Mouse (Mus musculus): ENCODE measurements around the gene Usp46.

Gene Usp46

GRCm38 (mm10) chr5:74067831-74068713, at the start of gene Usp46:
Gene Usp46, minus strand, starts transcription at chr5:74068431.
- DNase-seq (ENCODE audit: low read depth, low spot score), result peak; percentile 77

GRCm38 (mm10) chr5:74113961-74114689, 45.9 kb upstream of the Usp46 start:
- no peak for DNase-seq (ENCODE audit: low read depth, low spot score)

GRCm38 (mm10) chr5:74105445-74105844, 37.2 kb upstream of the Usp46 start:
- DNase-seq (ENCODE audit: low read depth, low spot score), result peak; percentile 35

GRCm38 (mm10) chr5:74101761-74102160, 33.5 kb upstream of the Usp46 start:
- DNase-seq (ENCODE audit: low read depth, low spot score), result no peak

- DNase-seq (ENCODE audit: low read depth, low spot score), result no peak
Measured at GRCm38 (mm10) chr5:74099046-74099445, 30.8 kb upstream of the Usp46 start.

- no peak for DNase-seq (ENCODE audit: low read depth, low spot score)
Measured at GRCm38 (mm10) chr5:74097854-74098220, 29.6 kb upstream of the Usp46 start.

GRCm38 (mm10) chr5:74097116-74097853, 29.1 kb upstream of the Usp46 start:
- no peak for DNase-seq (ENCODE audit: low read depth, low spot score)

- DNase-seq (ENCODE audit: low read depth, low spot score), result no peak
Measured at GRCm38 (mm10) chr5:74096060-74096459, 27.8 kb upstream of the Usp46 start.

- DNase-seq (ENCODE audit: low read depth, low spot score), result no peak
Measured at GRCm38 (mm10) chr5:74095611-74096010, 27.4 kb upstream of the Usp46 start.

- DNase-seq (ENCODE audit: low read depth, low spot score), result no peak
Measured at GRCm38 (mm10) chr5:74094841-74095437, 26.7 kb upstream of the Usp46 start.

GRCm38 (mm10) chr5:74093556-74094428, 25.6 kb upstream of the Usp46 start:
- DNase-seq (ENCODE audit: low read depth, low spot score), result no peak

- peak; percentile 96 for DNase-seq (ENCODE audit: low read depth, low spot score)
Measured at GRCm38 (mm10) chr5:74092833-74093555, 24.8 kb upstream of the Usp46 start.

GRCm38 (mm10) chr5:74092481-74092832, 24.2 kb upstream of the Usp46 start:
- DNase-seq (ENCODE audit: low read depth, low spot score), result no peak

GRCm38 (mm10) chr5:74089643-74090042, 21.4 kb upstream of the Usp46 start:
- DNase-seq (ENCODE audit: low read depth, low spot score), result no peak

- no peak for DNase-seq (ENCODE audit: low read depth, low spot score)
Measured at GRCm38 (mm10) chr5:74081756-74082155, 13.5 kb upstream of the Usp46 start.

- no peak for DNase-seq (ENCODE audit: low read depth, low spot score)
Measured at GRCm38 (mm10) chr5:74078861-74079615, 10.8 kb upstream of the Usp46 start.

- DNase-seq (ENCODE audit: low read depth, low spot score), result no peak
Measured at GRCm38 (mm10) chr5:74078400-74078799, 10.2 kb upstream of the Usp46 start.

GRCm38 (mm10) chr5:74077959-74078358, 9.7 kb upstream of the Usp46 start:
- DNase-seq (ENCODE audit: low read depth, low spot score), result no peak

GRCm38 (mm10) chr5:74076759-74077158, 8.5 kb upstream of the Usp46 start:
- DNase-seq (ENCODE audit: low read depth, low spot score), result no peak

Data from CD4-positive helper T cell, adult 2 months (primary cell).